Mouse (Mus musculus) cortical plate, adult 2 months (tissue): ENCODE data around the gene Ubn1. TPM values are rescaled to one million over a fixed set of nuclear protein-coding genes. Genes with fewer than 3 reads are reported as not detected.
A peak's percentile ranks its signal among the peaks of the same experiment; 100 is the strongest.

Source experiments
- H3K27ac ChIP-seq: fragments of 200-500 bp; 2 replicates; pipeline ENCODE4 v1.5.1; 2012; ENCODE audit warnings: low read length, control low read depth, inconsistent platforms; ENCODE audit not compliant: insufficient read depth
- H3K4me1 ChIP-seq: fragments of 200-500 bp; 2 replicates; pipeline ENCODE4 v1.6.1; 2011; ENCODE audit warnings: low read length; ENCODE audit not compliant: control insufficient read depth, insufficient read depth
- H3K4me3 ChIP-seq: fragments of 200-500 bp; 2 replicates; pipeline ENCODE4 v1.5.1; 2011; ENCODE audit warnings: mild to moderate bottlenecking, low read length, control low read depth; ENCODE audit not compliant: insufficient read depth
- CTCF ChIP-seq: fragments of 200-500 bp; IDR thresholded peaks from 2 replicates; pipeline ENCODE4 v1.5.1; 2011; ENCODE audit warnings: mild to moderate bottlenecking, control low read depth, low read length; ENCODE audit not compliant: insufficient read depth; ENCODE audit errors: extremely low read depth
- POLR2A ChIP-seq: fragments of 200-500 bp; IDR thresholded peaks from 2 replicates; pipeline ENCODE4 v1.6.1; 2011; ENCODE audit warnings: mild to moderate bottlenecking, low read length, control low read depth; ENCODE audit not compliant: insufficient read depth; ENCODE audit errors: extremely low read depth
- polyA plus RNA-seq: library from polyadenylated mRNA; depleted of rRNA; stranded (reverse); fragments of >200 nt; gene quantifications from 2 replicates; pipeline ENCODE4 v1.2.3, GENCODE M21; 2012

Gene Ubn1
- polyA plus RNA-seq, 1 experiment = 30.4 TPM

GRCm38 (mm10) chr16:5014578-5014977, 35.3 kb upstream of the Ubn1 start:
- TF ChIP-seq CTCF (no peak), POLR2A (no peak)
- Histone ChIP-seq H3K4me1 (peaks cover 5% of the 10 kb centered on the region; the same call in 1 of the 2 replicates), H3K4me3 (no peak overlapping the region), H3K27ac (no peak overlapping the region)

GRCm38 (mm10) chr16:5024021-5024420, 25.8 kb upstream of the Ubn1 start:
- Histone ChIP-seq H3K4me1 (no peaks in the 10 kb centered on the region), H3K4me3 (no peak overlapping the region), H3K27ac (no peak overlapping the region)
- TF ChIP-seq CTCF = no peak
- TF ChIP-seq POLR2A = no peak

GRCm38 (mm10) chr16:5029847-5030246, 20.0 kb upstream of the Ubn1 start:
- H3K4me3 ChIP-seq = no peak overlapping the region
- no peaks in the 10 kb centered on the region for H3K4me1 ChIP-seq
- TF ChIP-seq POLR2A (no peak), CTCF (no peak)
- no peak overlapping the region for H3K27ac ChIP-seq

- no peak overlapping the region for H3K27ac ChIP-seq
- no peak overlapping the region for H3K4me3 ChIP-seq
- TF ChIP-seq CTCF (no peak), POLR2A (no peak)
- no peaks in the 10 kb centered on the region for H3K4me1 ChIP-seq
Observed at GRCm38 (mm10) chr16:5035591-5035990, 14.3 kb upstream of the Ubn1 start.

- Histone ChIP-seq H3K4me3 (no peak overlapping the region), H3K4me1 (no peaks in the 10 kb centered on the region), H3K27ac (no peak overlapping the region)
- TF ChIP-seq POLR2A (no peak), CTCF (no peak)
Observed at GRCm38 (mm10) chr16:5036649-5037234, 13.1 kb upstream of the Ubn1 start.

- Histone ChIP-seq H3K4me1 (peaks cover 2% of the 10 kb centered on the region; the same call in 1 of the 2 replicates), H3K4me3 (no peak overlapping the region), H3K27ac (no peak overlapping the region)
- TF ChIP-seq CTCF (no peak), POLR2A (no peak)
Observed at GRCm38 (mm10) chr16:5045322-5045721, 4.5 kb upstream of the Ubn1 start.

GRCm38 (mm10) chr16:5049182-5049773, 579 bp upstream of the Ubn1 start:
- H3K4me3 ChIP-seq = peak overlapping the region; percentile 69
- TF ChIP-seq POLR2A (no peak), CTCF (no peak)

GRCm38 (mm10) chr16:5050251-5051110, 624 bp downstream of the Ubn1 start:
- H3K4me1 ChIP-seq = peaks cover 4% of the 10 kb centered on the region; the same call in 1 of the 2 replicates
- peak overlapping the region; percentile 69 for H3K4me3 ChIP-seq
- peak overlapping the region; percentile 95 for H3K27ac ChIP-seq
- TF ChIP-seq CTCF (no peak), POLR2A (no peak)

More at GRCm38 (mm10) chr16:5049182-5049773, 579 bp upstream of the Ubn1 start:
- H3K4me1 ChIP-seq = peaks cover 4% of the 10 kb centered on the region; the same call in 1 of the 2 replicates
- H3K27ac ChIP-seq = peak overlapping the region; percentile 33; the same call in 1 of the 2 replicates

- no peak overlapping the region for H3K4me3 ChIP-seq
- no peaks in the 10 kb centered on the region for H3K4me1 ChIP-seq
- no peak for TF ChIP-seq POLR2A
- TF ChIP-seq CTCF = no peak
- H3K27ac ChIP-seq = no peak overlapping the region
Observed at GRCm38 (mm10) chr16:5058114-5058513, 8.3 kb downstream of the Ubn1 start.

- Histone ChIP-seq H3K4me1 (no peaks in the 10 kb centered on the region), H3K4me3 (no peak overlapping the region), H3K27ac (no peak overlapping the region)
- no peak for TF ChIP-seq POLR2A
- TF ChIP-seq CTCF = no peak
Observed at GRCm38 (mm10) chr16:5063472-5063871, 13.6 kb downstream of the Ubn1 start.
